Mouse (Mus musculus) lung, embryonic 16.5 days (tissue): Measurements from ENCODE around the gene Tmem98. TPM values are rescaled to one million over a fixed set of nuclear protein-coding genes. Genes with fewer than 3 reads are reported as not detected.

Source experiments
- ATAC-seq: fragments of 200-750 bp; cut with Nextera tagmentation; 2 replicates; pipeline ENCODE4 v1.8.0; 2017; ENCODE audit warnings: low read depth, mild to moderate bottlenecking, moderate library complexity
- H3K27ac ChIP-seq: fragments of 300-500 bp; sonication (generic); 2 replicates; pipeline ENCODE4 v1.5.1; 2014; ENCODE audit warnings: mild to moderate bottlenecking, control low read depth, low read length
- H3K27me3 ChIP-seq: fragments of 300-500 bp; sonication (generic); 2 replicates; pipeline ENCODE4 v1.6.1; 2014; ENCODE audit warnings: low read depth, low read length, mixed read lengths; ENCODE audit not compliant: control insufficient read depth, insufficient read depth
- H3K36me3 ChIP-seq: fragments of 300-500 bp; sonication (generic); 2 replicates; pipeline ENCODE4 v1.6.1; 2014; ENCODE audit warnings: low read length; ENCODE audit not compliant: control insufficient read depth, insufficient read depth
- H3K4me1 ChIP-seq: fragments of 300-500 bp; sonication (generic); replicated peaks from 2 replicates; pipeline ENCODE4 v1.6.1; 2014; ENCODE audit warnings: low read length, mixed read lengths; ENCODE audit not compliant: control insufficient read depth, insufficient read depth
- H3K4me2 ChIP-seq: fragments of 300-500 bp; sonication (generic); 2 replicates; pipeline ENCODE4 v1.6.1; 2014; ENCODE audit warnings: low read depth, low read length, control low read depth
- H3K4me3 ChIP-seq: fragments of 300-500 bp; sonication (generic); 2 replicates; pipeline ENCODE4 v1.5.1; 2014; ENCODE audit warnings: mild to moderate bottlenecking, low read length, control low read depth
- H3K9ac ChIP-seq: fragments of 300-500 bp; sonication (generic); 2 replicates; pipeline ENCODE4 v1.6.1; 2014; ENCODE audit warnings: low read length, control low read depth
- H3K9me3 ChIP-seq: fragments of 300-500 bp; sonication (generic); 2 replicates; pipeline ENCODE4 v1.6.1; 2016; ENCODE audit warnings: low read length; ENCODE audit not compliant: control insufficient read depth
- WGBS: fragments of 180-500 bp; shearing (Covaris S2); extraction: QIAGEN DNeasy Blood & Tissue Kit; methylation state at CpG from one replicate; pipeline ENCODE4 v1.1.7; 2014; 5-methylcytosine and 5-hydroxymethylcytosine counted together
- polyA plus RNA-seq: library from polyadenylated mRNA; unstranded; fragments of >200 nt; fragmentation: Nextera tagmentation; extraction: Ambion mirVana; gene quantifications from 2 replicates; pipeline ENCODE4 v1.2.1, GENCODE M21; 2015

Gene Tmem98
- polyA plus RNA-seq, 1 experiment from 2014 or later, result 123 TPM

GRCm38 (mm10) chr11:80785672-80786071 lies 24.3 kb upstream of the Tmem98 start:
- H3K27me3 ChIP-seq, result no peaks in the 10 kb centered on the region
- H3K9ac ChIP-seq, result no peak overlapping the region
- no peaks in the 10 kb centered on the region for H3K4me1 ChIP-seq
- H3K4me3 ChIP-seq, result no peak overlapping the region
- no peak overlapping the region for H3K4me2 ChIP-seq
- no peaks in the 10 kb centered on the region for H3K9me3 ChIP-seq
- H3K36me3 ChIP-seq, result no peaks in the 10 kb centered on the region
- no peak for ATAC-seq
- H3K27ac ChIP-seq, result no peak overlapping the region
- 70% methylated on average over 5 of the region's 5 CpGs for WGBS

- no peaks in the 10 kb centered on the region for H3K27me3 ChIP-seq
- no peak overlapping the region for H3K4me3 ChIP-seq
- no peaks in the 10 kb centered on the region for H3K36me3 ChIP-seq
- H3K9ac ChIP-seq, result no peak overlapping the region
- H3K9me3 ChIP-seq, result no peaks in the 10 kb centered on the region
- no peak for ATAC-seq
- WGBS, result 50% methylated on average over 7 of the region's 7 CpGs
- no peaks in the 10 kb centered on the region for H3K4me1 ChIP-seq
- H3K4me2 ChIP-seq, result no peak overlapping the region
- H3K27ac ChIP-seq, result no peak overlapping the region
Observed at GRCm38 (mm10) chr11:80789647-80790240, 20.2 kb upstream of the Tmem98 start.

- H3K4me3 ChIP-seq, result no peak overlapping the region
- no peaks in the 10 kb centered on the region for H3K36me3 ChIP-seq
- H3K9me3 ChIP-seq, result no peaks in the 10 kb centered on the region
- 64% methylated on average over 3 of the region's 3 CpGs for WGBS
- no peak overlapping the region for H3K4me2 ChIP-seq
- H3K9ac ChIP-seq, result no peak overlapping the region
- no peaks in the 10 kb centered on the region; the same call in 1 of the 2 replicates for H3K4me1 ChIP-seq
- H3K27ac ChIP-seq, result no peak overlapping the region
- H3K27me3 ChIP-seq, result no peaks in the 10 kb centered on the region
- no peak for ATAC-seq
Observed at GRCm38 (mm10) chr11:80790413-80790812, 19.6 kb upstream of the Tmem98 start.

GRCm38 (mm10) chr11:80791677-80792432 lies 18.1 kb upstream of the Tmem98 start:
- 34% methylated on average over 3 of the region's 3 CpGs for WGBS
- no peak overlapping the region for H3K4me3 ChIP-seq
- no peaks in the 10 kb centered on the region for H3K36me3 ChIP-seq
- H3K4me2 ChIP-seq, result no peak overlapping the region
- no peak overlapping the region for H3K9ac ChIP-seq
- H3K4me1 ChIP-seq, result peaks cover 3% of the 10 kb centered on the region; the same call in 1 of the 2 replicates
- H3K27ac ChIP-seq, result no peak overlapping the region
- no peaks in the 10 kb centered on the region for H3K9me3 ChIP-seq
- peak; percentile 57 for ATAC-seq
- H3K27me3 ChIP-seq, result no peaks in the 10 kb centered on the region

- WGBS, result 83% methylated on average over 4 of the region's 4 CpGs
Observed at GRCm38 (mm10) chr11:80793386-80793785, 16.6 kb upstream of the Tmem98 start.

GRCm38 (mm10) chr11:80794290-80794689 lies 15.7 kb upstream of the Tmem98 start:
- Histone ChIP-seq H3K36me3 (no peaks in the 10 kb centered on the region), H3K4me1 (peaks cover 3% of the 10 kb centered on the region; the same call in 1 of the 2 replicates), H3K9me3 (no peaks in the 10 kb centered on the region), H3K9ac (no peak overlapping the region), H3K4me2 (no peak overlapping the region), H3K4me3 (no peak overlapping the region), H3K27me3 (no peaks in the 10 kb centered on the region), H3K27ac (no peak overlapping the region)
- WGBS, result 92% methylated on average over 4 of the region's 4 CpGs
- ATAC-seq, result no peak

More at GRCm38 (mm10) chr11:80793386-80793785, 16.6 kb upstream of the Tmem98 start:
- H3K27ac ChIP-seq, result no peak overlapping the region
- no peaks in the 10 kb centered on the region for H3K27me3 ChIP-seq
- H3K36me3 ChIP-seq, result no peaks in the 10 kb centered on the region
- no peak overlapping the region for H3K4me2 ChIP-seq
- H3K4me3 ChIP-seq, result no peak overlapping the region
- H3K9ac ChIP-seq, result no peak overlapping the region
- peaks cover 3% of the 10 kb centered on the region; the same call in 1 of the 2 replicates for H3K4me1 ChIP-seq
- H3K9me3 ChIP-seq, result no peaks in the 10 kb centered on the region
- ATAC-seq, result no peak

GRCm38 (mm10) chr11:80795431-80795830 lies 14.5 kb upstream of the Tmem98 start:
- WGBS, result 29% methylated on average over 8 of the region's 8 CpGs
- H3K36me3 ChIP-seq, result no peaks in the 10 kb centered on the region
- no peak overlapping the region for H3K27ac ChIP-seq
- H3K4me1 ChIP-seq, result peaks cover 3% of the 10 kb centered on the region; the same call in 1 of the 2 replicates
- H3K4me2 ChIP-seq, result no peak overlapping the region
- no peak for ATAC-seq
- no peaks in the 10 kb centered on the region for H3K9me3 ChIP-seq
- no peak overlapping the region for H3K9ac ChIP-seq
- no peak overlapping the region for H3K4me3 ChIP-seq
- H3K27me3 ChIP-seq, result no peaks in the 10 kb centered on the region

- Histone ChIP-seq H3K4me3 (no peak overlapping the region), H3K4me1 (peaks cover 8% of the 10 kb centered on the region), H3K27me3 (no peaks in the 10 kb centered on the region), H3K9me3 (no peaks in the 10 kb centered on the region), H3K4me2 (no peak overlapping the region), H3K9ac (no peak overlapping the region), H3K27ac (no peak overlapping the region), H3K36me3 (no peaks in the 10 kb centered on the region)
- 27% methylated on average over 3 of the region's 3 CpGs for WGBS
- ATAC-seq, result no peak; the same call in 1 of the 2 replicates
Observed at GRCm38 (mm10) chr11:80799979-80800378, 10.0 kb upstream of the Tmem98 start.

- no peaks in the 10 kb centered on the region for H3K27me3 ChIP-seq
- H3K36me3 ChIP-seq, result no peaks in the 10 kb centered on the region
- peak; percentile 62; the same call in 1 of the 2 replicates for ATAC-seq
- WGBS, result 28% methylated on average over 3 of the region's 3 CpGs
- H3K9me3 ChIP-seq, result no peaks in the 10 kb centered on the region
- H3K9ac ChIP-seq, result no peak overlapping the region; the same call in 1 of the 2 replicates
- no peak overlapping the region for H3K4me2 ChIP-seq
- no peak overlapping the region for H3K4me3 ChIP-seq
- H3K4me1 ChIP-seq, result peaks cover 5% of the 10 kb centered on the region
- peak overlapping the region; percentile 47 for H3K27ac ChIP-seq
Observed at GRCm38 (mm10) chr11:80802706-80803105, 7.3 kb upstream of the Tmem98 start.
